Mouse (Mus musculus) MEL (cell line): ENCODE measurements around the gene Cpsf4. TPM values are rescaled to one million over a fixed set of nuclear protein-coding genes. Genes with fewer than 3 reads are reported as not detected.

Experiments used
- DNase-seq: peaks from one replicate; pipeline ENCODE4 v3.0.0; 2011; ENCODE audit warnings: low read depth, low spot score
- H3K27ac ChIP-seq: 2 replicates; pipeline ENCODE4 v1.5.1; 2012; ENCODE audit warnings: low read depth, mild to moderate bottlenecking, control low read depth, low read length, moderate library complexity; ENCODE audit not compliant: control insufficient read depth
- H3K27me3 ChIP-seq, 2 experiments: fragments of 150-350 bp in 1 of 2; sonication (generic) in 1 of 2; 2 replicates each; pipeline ENCODE4 v1.6.1; 2012; ENCODE audit warnings: low read length in 2 of 2, mild to moderate bottlenecking in 2 of 2, improper control_type of control experiment in 1 of 2, moderate library complexity in 1 of 2; ENCODE audit not compliant: insufficient read depth in 2 of 2, control insufficient read depth in 1 of 2
- H3K36me3 ChIP-seq, 2 experiments: 2 replicates each; pipeline ENCODE4 v1.6.1; 2012 to 2014; ENCODE audit warnings: low read length in 2 of 2, improper control_type of control experiment in 1 of 2, inconsistent platforms in 1 of 2, mild to moderate bottlenecking in 1 of 2; ENCODE audit not compliant: insufficient read depth in 2 of 2, control insufficient read depth in 1 of 2
- H3K4me1 ChIP-seq, 2 experiments: fragments of 150-350 bp in 1 of 2; sonication (generic) in 1 of 2; 2 replicates each; pipeline ENCODE4 v1.6.1; 2012; ENCODE audit warnings: low read length in 2 of 2, improper control_type of control experiment in 1 of 2, mild to moderate bottlenecking in 1 of 2; ENCODE audit not compliant: insufficient read depth in 2 of 2, control insufficient read depth in 1 of 2
- H3K4me3 ChIP-seq, 2 experiments: fragments of 150-350 bp in 1 of 2; sonication (generic) in 1 of 2; 2 replicates each; pipeline ENCODE4 v1.5.1; 2012; ENCODE audit warnings: low read depth in 2 of 2, low read length in 2 of 2, mild to moderate bottlenecking in 2 of 2, moderate library complexity in 2 of 2, control low read depth in 1 of 2, improper control_type of control experiment in 1 of 2; ENCODE audit not compliant: control insufficient read depth in 1 of 2, insufficient read depth in 1 of 2
- H3K79me2 ChIP-seq: 2 replicates; pipeline ENCODE4 v1.6.1; 2012; ENCODE audit warnings: mild to moderate bottlenecking, low read length, moderate library complexity; ENCODE audit not compliant: control insufficient read depth, poor library complexity, insufficient read depth
- H3K9ac ChIP-seq: 2 replicates; pipeline ENCODE4 v1.6.1; 2012; ENCODE audit warnings: low read depth, mild to moderate bottlenecking, control low read depth, low read length, moderate library complexity; ENCODE audit not compliant: control insufficient read depth, poor library complexity, severe bottlenecking
- H3K9me3 ChIP-seq: fragments of 150-350 bp; sonication (generic); replicated peaks from 2 replicates; pipeline ENCODE4 v1.6.1; 2012; ENCODE audit warnings: mild to moderate bottlenecking, low read length, improper control_type of control experiment, moderate library complexity; ENCODE audit not compliant: insufficient read depth
- CHD2 ChIP-seq: IDR thresholded peaks from 2 replicates; pipeline ENCODE4 v1.6.1; 2011; ENCODE audit warnings: low read length, improper control_type of control experiment
- GATA1 ChIP-seq: IDR thresholded peaks from 2 replicates; pipeline ENCODE4 v1.6.1; 2011; ENCODE audit warnings: low read depth, low read length, improper control_type of control experiment
- JUND ChIP-seq: IDR thresholded peaks from 2 replicates; pipeline ENCODE4 v1.6.1; 2011; ENCODE audit warnings: low read depth, mild to moderate bottlenecking, improper control_type of control experiment, low read length
- MXI1 ChIP-seq: IDR thresholded peaks from 2 replicates; pipeline ENCODE4 v1.6.1; 2011; ENCODE audit warnings: mild to moderate bottlenecking, low read depth, low read length, improper control_type of control experiment
- NELFE ChIP-seq: IDR thresholded peaks from 2 replicates; pipeline ENCODE4 v1.6.1; 2011; ENCODE audit warnings: low read depth, low read length, improper control_type of control experiment
- POLR2A ChIP-seq, 2 experiments: IDR thresholded peaks; 2 replicates each; pipeline ENCODE4 v1.6.1; 2011 to 2012; ENCODE audit warnings: low read length in 2 of 2, mild to moderate bottlenecking in 2 of 2, control low read depth in 1 of 2, improper control_type of control experiment in 1 of 2, low read depth in 1 of 2, moderate library complexity in 1 of 2; ENCODE audit not compliant: control insufficient read depth in 1 of 2, insufficient read depth in 1 of 2, poor library complexity in 1 of 2
- SIN3A ChIP-seq: IDR thresholded peaks from 2 replicates; pipeline ENCODE4 v1.6.1; 2012; ENCODE audit warnings: low read length, improper control_type of control experiment, inconsistent platforms
- SMC3 ChIP-seq: IDR thresholded peaks from 2 replicates; pipeline ENCODE4 v1.6.1; 2011; ENCODE audit warnings: low read depth, low read length, improper control_type of control experiment
- TBP ChIP-seq: IDR thresholded peaks from 2 replicates; pipeline ENCODE4 v1.8.0; 2011; ENCODE audit warnings: low read depth, low read length, improper control_type of control experiment
- USF1 ChIP-seq: IDR thresholded peaks from 2 replicates; pipeline ENCODE4 v1.6.1; 2014; ENCODE audit warnings: low read depth, mild to moderate bottlenecking, inconsistent platforms, low read length, improper control_type of control experiment, moderate library complexity
- ZC3H11A ChIP-seq: IDR thresholded peaks from 2 replicates; pipeline ENCODE4 v1.6.1; 2012; ENCODE audit warnings: low read depth, mild to moderate bottlenecking, inconsistent platforms, low read length, improper control_type of control experiment
- ZMIZ1 ChIP-seq: IDR thresholded peaks from 2 replicates; pipeline ENCODE4 v1.6.1; 2012; ENCODE audit warnings: low read depth, mild to moderate bottlenecking, inconsistent platforms, low read length, improper control_type of control experiment, moderate library complexity
- polyA plus RNA-seq, 2 experiments: library from polyadenylated mRNA; stranded (reverse) in 1 of 2; unstranded in 1 of 2; fragments of >175 nt in 1 of 2; fragments of >200 nt in 1 of 2; gene quantifications; 2 replicates each; pipeline versions ENCODE4 v1.2.1 to v1.2.4; 2012; ENCODE audit warnings: low replicate concordance in 2 of 2, low read depth in 1 of 2; ENCODE audit not compliant: insufficient read length in 2 of 2, insufficient read depth in 1 of 2, missing spikeins in 1 of 2
- total RNA-seq: library from RNA; depleted of rRNA; stranded (reverse); fragments of 300-350 nt; gene quantifications from 2 replicates; pipeline ENCODE4 v1.2.3, GENCODE M21; 2012

Cpsf4 gene
- total and polyA plus RNA-seq, 3 experiments = 75.3 to 88.2 TPM; not detected in 1

GRCm38 (mm10) chr5:145217746-145218145 lies 50.7 kb downstream of the Cpsf4 start:
- Histone ChIP-seq H3K4me3 (no peak overlapping the region), H3K36me3 (peaks cover 0 to 3% of the 10 kb centered on the region in 2 experiments), H3K9me3 (no peaks in the 10 kb centered on the region), H3K27ac (no peak overlapping the region)
- DNase-seq = no peak
- TF ChIP-seq TBP = no peak
- TF ChIP-seq, all 39 proteins: peak for 0
- no peak overlapping the region for H3K9ac ChIP-seq
- peaks cover 0 to 5% of the 10 kb centered on the region in 2 experiments; a peak in 1 of 4 replicates for H3K4me1 ChIP-seq
- H3K27me3 ChIP-seq = no peaks in the 10 kb centered on the region
- no peaks in the 10 kb centered on the region for H3K79me2 ChIP-seq

- TF ChIP-seq CHD2 (no peak), USF1 (no peak), POLR2A (IDR thresholded peaks at IDR 0.05; ENCODE audit: control insufficient read depth in 1 of 2, insufficient read depth in 1 of 2, low read depth in 1 of 2, low read length in 2 of 2, poor library complexity in 1 of 2) (no peak), SIN3A (no peak), GATA1 (no peak), TBP (no peak), ZC3H11A (no peak), MXI1 (no peak), SMC3 (no peak)
These were observed 51.2 kb downstream of the Cpsf4 start for GRCm38 (mm10) chr5:145218206-145218605.

GRCm38 (mm10) chr5:145218671-145219070 lies 51.7 kb downstream of the Cpsf4 start:
- peaks cover 3 to 12% of the 10 kb centered on the region in 2 experiments; a peak in 2 of 4 replicates for H3K4me1 ChIP-seq
- H3K4me3 ChIP-seq = no peak overlapping the region
- no peaks in the 10 kb centered on the region for H3K9me3 ChIP-seq
- no peaks in the 10 kb centered on the region; the same call in 1 of the 2 replicates for H3K79me2 ChIP-seq
- H3K27me3 ChIP-seq = no peaks in the 10 kb centered on the region
- no peak overlapping the region for H3K9ac ChIP-seq
- DNase-seq = no peak
- TF ChIP-seq JUND (no peak), SMC3 (no peak), NELFE (no peak), MXI1 (no peak), ZMIZ1 (no peak)
- peaks cover 0 to 3% of the 10 kb centered on the region in 2 experiments for H3K36me3 ChIP-seq
- H3K27ac ChIP-seq = no peak overlapping the region

More at GRCm38 (mm10) chr5:145218206-145218605, 51.2 kb downstream of the Cpsf4 start:
- no peak for DNase-seq
- H3K36me3 ChIP-seq = peaks cover 0 to 3% of the 10 kb centered on the region in 2 experiments
- no peaks in the 10 kb centered on the region for H3K27me3 ChIP-seq
- H3K9me3 ChIP-seq = no peaks in the 10 kb centered on the region
- no peak overlapping the region for H3K4me3 ChIP-seq
- H3K27ac ChIP-seq = no peak overlapping the region
- H3K4me1 ChIP-seq = peaks cover 3 to 9% of the 10 kb centered on the region in 2 experiments; a peak in 2 of 4 replicates
- no peaks in the 10 kb centered on the region; the same call in 1 of the 2 replicates for H3K79me2 ChIP-seq
- no peak overlapping the region for H3K9ac ChIP-seq
